Mouse (Mus musculus) cerebellum, adult 2 months (tissue): ENCODE data around the gene Inpp4b.

Source experiments
- CTCF ChIP-seq: fragments of 200-500 bp; IDR thresholded peaks from 2 replicates; pipeline ENCODE4 v1.5.1; 2011; ENCODE audit warnings: low read depth, mild to moderate bottlenecking, control low read depth, low read length, moderate library complexity, borderline replicate concordance; ENCODE audit not compliant: insufficient read depth
- POLR2A ChIP-seq: fragments of 200-500 bp; IDR thresholded peaks from 2 replicates; pipeline ENCODE4 v1.6.1; 2011; ENCODE audit warnings: low read length, control low read depth, borderline replicate concordance; ENCODE audit not compliant: insufficient read depth

DNA sequence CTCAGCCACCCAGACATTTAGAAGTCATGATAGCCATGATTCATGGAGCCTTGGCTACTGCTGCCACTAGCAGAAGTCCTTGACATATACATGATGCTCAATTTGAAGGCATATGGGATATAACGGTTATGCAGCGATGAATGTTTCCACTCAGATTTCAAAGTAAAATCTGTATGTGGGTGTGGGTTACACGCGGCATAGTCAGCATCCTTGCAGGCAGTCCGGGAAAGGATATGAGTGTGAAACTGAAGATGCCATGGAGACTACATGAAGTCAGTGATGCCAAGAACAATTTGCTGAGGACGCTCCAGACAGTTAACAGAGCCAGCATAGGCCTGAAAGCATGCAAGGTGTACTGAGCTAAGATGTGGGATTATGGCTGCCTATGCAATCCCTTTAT is 46.6 kb downstream of the Inpp4b start:
- TF ChIP-seq CTCF (no peak), POLR2A (no peak)
